Mouse (Mus musculus) embryonic fibroblast, embryonic 13.5 days (primary cell): ENCODE data around the gene Msantd3. TPM values are rescaled to one million over a fixed set of nuclear protein-coding genes. Genes with fewer than 3 reads are reported as not detected.
A peak's percentile ranks its signal among the peaks of the same experiment; 100 is the strongest.

Source experiments
- H3K27ac ChIP-seq: 2 replicates; pipeline ENCODE4 v1.5.1; 2012; ENCODE audit warnings: low read length, control low read depth, inconsistent platforms; ENCODE audit not compliant: insufficient read depth
- H3K4me1 ChIP-seq: 2 replicates; pipeline ENCODE4 v1.6.1; 2011; ENCODE audit warnings: low read length; ENCODE audit not compliant: control insufficient read depth, insufficient read depth
- H3K4me3 ChIP-seq: 2 replicates; pipeline ENCODE4 v1.5.1; 2011; ENCODE audit warnings: mild to moderate bottlenecking, control low read depth, low read length; ENCODE audit not compliant: insufficient read depth
- CTCF ChIP-seq: IDR thresholded peaks from 2 replicates; pipeline ENCODE4 v1.5.1; 2011; ENCODE audit warnings: mild to moderate bottlenecking, control low read depth, low read length, moderate library complexity, borderline replicate concordance; ENCODE audit not compliant: insufficient read depth
- POLR2A ChIP-seq: IDR thresholded peaks from 2 replicates; pipeline ENCODE4 v1.6.1; 2011; ENCODE audit warnings: low read depth, mild to moderate bottlenecking, control low read depth, low read length, moderate library complexity
- polyA plus RNA-seq: library from polyadenylated mRNA; stranded (reverse); fragments of >200 nt; gene quantifications from 2 replicates; pipeline ENCODE4 v1.2.4, GENCODE M21; 2011; ENCODE audit warnings: low read depth; ENCODE audit not compliant: missing spikeins, insufficient read length

Msantd3 gene
- polyA plus RNA-seq, 1 experiment: 37.3 TPM

DNA sequence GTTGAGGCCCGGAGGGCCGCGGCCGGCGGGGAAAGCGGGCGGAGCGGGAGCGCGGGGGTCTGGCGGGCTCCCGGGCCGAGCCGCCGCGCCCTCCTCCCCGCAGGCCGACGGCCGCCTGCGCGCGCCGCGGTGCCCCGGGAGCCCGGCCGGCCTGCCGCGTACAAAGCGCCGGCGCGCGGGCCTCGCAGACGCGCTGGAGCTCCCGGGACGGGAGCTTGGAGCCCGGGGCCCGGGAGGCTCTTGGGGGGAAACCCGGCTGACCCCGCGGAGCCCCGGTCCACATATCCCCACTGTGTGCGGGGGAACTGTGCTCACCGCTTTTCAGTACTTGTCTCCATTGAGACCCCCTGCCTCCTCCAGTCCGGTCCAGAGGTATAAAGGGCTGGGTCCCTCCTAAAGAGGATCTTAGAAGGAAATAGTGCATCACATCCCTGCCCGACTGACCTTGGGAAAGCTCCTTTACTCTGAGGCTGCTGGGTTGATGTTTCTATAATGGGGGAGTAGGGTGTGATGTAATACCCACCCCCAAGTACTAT, 909 bp downstream of the Msantd3 start:
- Histone ChIP-seq H3K4me1 (0 out of 2 replicates have a peak, but pooled peaks cover 2% of the 10 kb centered on the region), H3K4me3 (peak overlapping the region; percentile 82), H3K27ac (peak overlapping the region; percentile 89; the same call in 1 of the 2 replicates)
- TF ChIP-seq CTCF (no peak), POLR2A (no peak)

DNA sequence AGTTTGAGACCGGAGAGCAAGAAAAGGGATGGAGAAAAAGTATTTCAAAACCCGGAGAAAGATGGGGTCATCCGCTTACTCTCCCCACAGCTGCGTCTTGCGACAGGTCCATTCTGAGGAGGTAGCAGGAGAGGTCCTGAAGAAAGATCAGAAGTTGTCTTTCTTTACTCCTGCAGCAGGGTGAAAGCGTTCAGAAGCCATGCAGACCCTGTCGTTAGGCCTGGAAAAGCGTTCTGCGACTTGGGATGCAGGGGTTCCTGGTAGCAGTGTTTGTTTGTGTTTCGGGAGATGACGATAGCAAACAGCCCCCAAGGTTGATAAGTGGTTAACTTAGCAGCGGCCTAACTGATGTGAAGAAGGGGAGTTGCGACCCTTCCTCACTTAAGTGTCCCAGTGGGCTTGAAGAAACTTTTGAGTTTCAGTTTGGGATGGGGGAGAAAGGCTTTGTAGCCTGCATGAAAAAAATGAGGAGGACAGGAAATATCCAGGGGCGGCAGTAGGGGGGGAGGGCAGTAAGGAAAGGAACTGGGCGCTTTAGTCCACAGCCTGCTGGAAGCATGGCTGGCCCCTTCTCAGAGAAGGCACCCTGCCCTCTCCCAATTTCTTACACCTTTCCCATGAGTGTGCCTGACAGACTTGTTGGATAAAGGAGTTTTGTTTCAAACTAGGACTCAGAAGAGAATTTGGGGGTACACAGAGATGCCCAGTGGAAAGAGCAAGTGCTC, 2.0 kb downstream of the Msantd3 start:
- H3K27ac ChIP-seq: peak overlapping the region; percentile 89
- H3K4me1 ChIP-seq: 0 out of 2 replicates have a peak, but pooled peaks cover 6% of the 10 kb centered on the region
- H3K4me3 ChIP-seq: peak overlapping the region; percentile 82
- TF ChIP-seq POLR2A: no peak
- no peak for TF ChIP-seq CTCF

DNA sequence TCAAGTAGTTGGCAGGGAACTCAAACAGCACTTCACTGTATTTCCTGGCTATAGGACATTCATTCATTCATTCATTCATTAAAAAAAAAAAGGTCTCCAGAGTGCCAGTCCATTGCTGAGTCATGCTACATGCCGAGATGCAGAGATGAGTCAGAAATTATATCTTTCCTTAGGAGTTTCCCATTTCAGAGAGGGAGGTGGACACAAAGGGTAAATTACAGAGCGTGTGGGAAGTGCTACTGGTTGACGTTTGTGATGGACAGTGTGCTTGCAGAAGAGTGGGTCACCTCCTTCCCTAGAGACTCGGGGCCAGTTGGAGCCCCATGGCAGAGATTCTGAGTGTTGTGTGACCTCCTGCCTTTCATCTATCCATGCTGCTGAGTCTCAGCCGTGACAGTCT, 2.6 kb downstream of the Msantd3 start:
- H3K4me3 ChIP-seq: no peak overlapping the region
- H3K4me1 ChIP-seq: 0 out of 2 replicates have a peak, but pooled peaks cover 6% of the 10 kb centered on the region
- H3K27ac ChIP-seq: peak overlapping the region; percentile 89; the same call in 1 of the 2 replicates
- TF ChIP-seq CTCF: no peak
- no peak for TF ChIP-seq POLR2A

DNA sequence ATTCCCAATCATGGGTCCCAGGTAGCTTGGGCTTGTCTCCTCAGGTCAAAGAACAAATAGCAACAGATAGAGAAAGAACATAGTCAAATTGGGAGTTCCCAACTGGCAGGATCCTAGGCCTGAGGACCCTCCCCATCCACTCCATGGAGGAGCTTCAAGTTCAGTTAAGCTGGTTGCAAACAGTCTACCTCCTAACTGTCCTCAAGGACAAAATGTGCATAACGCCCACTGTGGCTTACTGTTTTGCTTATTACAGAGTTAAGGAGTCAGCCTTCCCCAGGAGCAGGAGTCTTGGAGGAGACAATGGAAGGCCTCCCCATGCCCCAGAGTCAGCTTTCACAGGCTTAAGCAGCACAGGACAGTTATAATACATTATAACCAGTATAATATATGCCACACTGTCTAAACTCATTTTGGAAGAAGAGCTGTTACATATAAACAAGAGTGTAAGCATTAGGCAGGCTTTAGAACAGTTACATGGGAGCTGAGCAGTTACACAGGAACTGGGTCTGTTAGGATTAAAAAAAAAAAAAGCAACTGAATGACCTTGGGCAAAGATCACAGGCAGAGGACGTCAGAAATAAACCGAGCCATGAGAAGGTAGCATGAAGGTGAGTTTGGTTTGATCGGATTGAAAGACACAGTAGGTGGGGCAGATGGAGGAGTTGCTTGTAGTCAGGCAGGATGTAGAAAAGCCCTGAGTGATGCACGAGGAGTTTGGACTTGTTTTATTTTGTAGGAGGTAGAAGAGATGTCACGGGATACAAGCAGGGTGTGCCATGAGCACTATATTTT, 3.5 kb downstream of the Msantd3 start:
- H3K27ac ChIP-seq: no peak overlapping the region
- H3K4me3 ChIP-seq: no peak overlapping the region
- 0 out of 2 replicates have a peak, but pooled peaks cover 6% of the 10 kb centered on the region for H3K4me1 ChIP-seq
- no peak for TF ChIP-seq CTCF
- no peak for TF ChIP-seq POLR2A

DNA sequence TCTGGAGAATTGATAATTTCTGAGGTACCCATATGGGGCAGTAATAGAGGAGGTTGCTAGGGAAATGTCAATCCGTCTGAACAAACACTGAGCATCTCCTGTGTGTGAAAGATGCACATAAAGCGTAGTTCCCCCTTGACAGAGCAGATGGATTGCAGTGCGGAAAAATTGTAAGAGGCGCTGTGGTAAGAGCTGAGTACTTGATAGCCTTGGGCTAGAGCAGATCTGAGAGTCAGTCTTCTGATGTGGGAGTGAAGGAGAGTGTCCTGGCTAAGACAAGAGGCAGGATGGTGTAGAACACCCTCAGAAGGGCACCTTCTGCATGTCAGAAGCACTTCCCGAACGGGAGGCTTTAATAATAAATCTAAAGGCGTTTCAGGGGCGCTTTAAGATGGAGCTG, 4.4 kb downstream of the Msantd3 start:
- Histone ChIP-seq H3K4me1 (0 out of 2 replicates have a peak, but pooled peaks cover 6% of the 10 kb centered on the region), H3K27ac (no peak overlapping the region), H3K4me3 (no peak overlapping the region)
- TF ChIP-seq POLR2A (no peak), CTCF (no peak)

DNA sequence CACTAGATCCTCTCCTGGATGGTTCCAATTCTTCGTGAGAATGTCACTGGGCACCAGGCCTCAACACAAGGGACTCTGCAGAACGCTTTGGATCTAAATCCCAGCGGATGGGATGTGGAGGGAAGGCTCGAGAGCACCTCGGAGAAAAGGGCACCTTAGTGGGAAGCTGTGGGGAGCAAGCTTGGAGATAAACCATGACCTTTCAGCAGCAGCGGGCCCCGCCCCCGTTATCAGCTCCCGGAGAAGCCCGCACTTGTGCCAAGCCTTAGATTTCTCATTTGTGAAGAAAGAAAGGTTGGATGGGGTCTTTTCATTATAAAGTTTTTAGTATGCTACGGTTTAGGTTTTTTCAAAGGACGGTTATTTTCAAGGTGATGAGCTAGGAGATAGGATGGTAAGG, 6.2 kb downstream of the Msantd3 start:
- no peak for TF ChIP-seq POLR2A
- TF ChIP-seq CTCF: no peak

DNA sequence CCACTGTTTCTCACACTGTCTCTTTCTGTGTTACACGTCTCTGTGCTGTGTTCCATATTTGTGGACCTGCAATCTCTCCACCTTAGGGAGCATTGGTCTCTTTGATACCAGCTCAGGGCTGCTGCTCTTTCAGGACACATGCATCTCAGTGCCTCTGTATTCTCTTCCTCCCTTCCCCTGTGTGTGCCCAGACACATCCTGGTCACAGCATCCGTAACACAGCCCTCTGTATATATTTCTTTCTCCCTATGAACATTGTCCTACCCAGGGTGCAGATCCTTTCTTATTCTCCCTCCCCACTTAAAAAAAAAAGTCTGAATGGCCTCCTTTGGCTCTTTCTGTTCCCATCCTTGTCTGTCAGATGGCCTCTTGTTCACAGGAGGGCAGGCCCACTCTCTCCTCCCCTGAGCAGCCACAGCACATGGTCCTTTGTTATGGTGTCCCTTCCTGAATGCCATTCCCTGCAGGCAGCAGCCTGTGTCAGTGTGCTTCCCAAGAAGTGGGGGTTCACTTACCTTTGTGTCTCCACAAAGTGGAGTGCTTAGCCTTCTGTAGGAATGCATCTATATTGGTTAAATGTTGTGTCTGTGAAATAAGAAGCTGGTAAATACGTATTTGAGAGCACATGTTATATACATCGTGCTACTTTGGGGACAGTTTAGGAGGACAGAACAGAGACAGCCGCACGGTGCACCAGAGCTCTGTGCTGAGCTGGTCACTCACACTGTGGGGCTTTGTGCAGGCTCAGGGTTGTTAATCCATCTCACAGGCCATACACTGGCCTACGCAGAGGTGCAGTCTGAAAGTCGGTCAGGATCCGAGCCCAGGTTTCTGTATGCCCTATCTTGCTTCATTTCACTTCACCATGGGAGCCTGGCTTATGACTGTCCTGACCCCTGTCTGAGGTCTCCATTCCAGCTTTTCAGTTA, 7.1 kb downstream of the Msantd3 start:
- H3K27ac ChIP-seq: no peak overlapping the region

More for the DNA sequence above, 6.2 kb downstream of the Msantd3 start:
- Histone ChIP-seq H3K4me3 (no peak overlapping the region), H3K27ac (no peak overlapping the region), H3K4me1 (peaks cover 10% of the 10 kb centered on the region; the same call in 1 of the 2 replicates)

DNA sequence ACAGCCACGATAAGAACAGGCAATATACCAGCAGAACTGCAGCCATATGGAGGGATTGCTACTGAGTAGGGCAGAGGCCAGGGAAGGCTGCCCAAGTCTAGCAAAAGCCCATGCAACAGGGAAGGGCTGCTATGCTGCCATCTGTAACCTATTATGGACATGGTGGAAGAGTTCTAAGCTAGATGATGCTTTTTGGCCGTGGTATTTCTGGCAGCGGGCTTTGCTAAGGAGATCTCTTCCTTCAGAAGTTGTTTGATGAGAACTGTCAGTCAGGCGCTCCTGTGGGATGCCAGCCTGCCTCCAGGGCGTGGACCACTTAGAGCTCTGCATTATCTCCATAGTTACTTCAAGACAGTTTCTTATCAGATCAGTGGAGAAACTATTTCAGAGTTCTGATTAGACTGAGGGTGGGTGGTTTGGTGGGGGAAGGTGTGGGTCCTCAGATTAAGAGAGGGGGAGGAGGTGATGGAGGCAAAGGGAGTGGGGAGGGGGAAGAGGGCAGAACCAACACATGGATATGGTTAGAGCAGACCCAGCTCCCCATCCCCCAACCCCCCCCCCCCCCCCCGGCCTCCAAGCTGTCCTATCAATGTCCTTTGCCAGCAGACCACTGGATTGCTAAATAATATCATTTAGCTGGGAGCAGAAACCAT, 8.8 kb downstream of the Msantd3 start:
- Histone ChIP-seq H3K4me1 (peaks cover 8% of the 10 kb centered on the region; the same call in 1 of the 2 replicates), H3K4me3 (no peak overlapping the region), H3K27ac (no peak overlapping the region)
- TF ChIP-seq POLR2A (no peak), CTCF (no peak)

More for the DNA sequence above, 7.1 kb downstream of the Msantd3 start:
- H3K4me3 ChIP-seq: no peak overlapping the region
- TF ChIP-seq CTCF: no peak
- TF ChIP-seq POLR2A: no peak
- H3K4me1 ChIP-seq: peaks cover 10% of the 10 kb centered on the region; the same call in 1 of the 2 replicates
